Mouse (Mus musculus) neural tube, embryonic 13.5 days (tissue): ENCODE measurements around the gene Apoa5. TPM values are rescaled to one million over a fixed set of nuclear protein-coding genes. Genes with fewer than 3 reads are reported as not detected.

Experiments used
- ATAC-seq: fragments of 200-750 bp; cut with Nextera tagmentation; 2 replicates; pipeline ENCODE4 v1.8.0; 2017; ENCODE audit warnings: low read depth, mild to moderate bottlenecking, moderate TSS enrichment, moderate library complexity
- H3K27ac ChIP-seq: fragments of 300-500 bp; sonication (generic); replicated peaks from 2 replicates; pipeline ENCODE4 v1.5.1; 2015; ENCODE audit warnings: moderate library complexity, mild to moderate bottlenecking, inconsistent platforms
- H3K27me3 ChIP-seq: fragments of 300-500 bp; sonication (generic); 2 replicates; pipeline ENCODE4 v1.6.1; 2015; ENCODE audit warnings: mild to moderate bottlenecking, inconsistent platforms
- H3K36me3 ChIP-seq: fragments of 300-500 bp; sonication (generic); 2 replicates; pipeline ENCODE4 v1.6.1; 2015; ENCODE audit warnings: mild to moderate bottlenecking, inconsistent platforms
- H3K4me1 ChIP-seq: fragments of 300-500 bp; sonication (generic); replicated peaks from 2 replicates; pipeline ENCODE4 v1.6.1; 2015; ENCODE audit warnings: inconsistent platforms
- H3K4me2 ChIP-seq: fragments of 300-500 bp; sonication (generic); 2 replicates; pipeline ENCODE4 v1.6.1; 2015; ENCODE audit warnings: inconsistent platforms, mild to moderate bottlenecking, moderate library complexity
- H3K4me3 ChIP-seq: fragments of 300-500 bp; sonication (generic); 2 replicates; pipeline ENCODE4 v1.5.1; 2015; ENCODE audit warnings: mild to moderate bottlenecking, inconsistent platforms
- H3K9ac ChIP-seq: fragments of 300-500 bp; sonication (generic); 2 replicates; pipeline ENCODE4 v1.6.1; 2015; ENCODE audit warnings: moderate library complexity, mild to moderate bottlenecking, inconsistent platforms
- H3K9me3 ChIP-seq: fragments of 300-500 bp; sonication (generic); 2 replicates; pipeline ENCODE4 v1.6.1; 2016; ENCODE audit warnings: inconsistent platforms
- WGBS: fragments of 180-500 bp; shearing (Covaris S2); methylation state at CpG from one replicate; pipeline ENCODE4 v1.1.7; 2015; 5-methylcytosine and 5-hydroxymethylcytosine counted together
- polyA plus RNA-seq: library from polyadenylated mRNA; unstranded; fragments of >200 nt; fragmentation: Nextera tagmentation; extraction: Ambion mirVana; gene quantifications from 2 replicates; pipeline ENCODE4 v1.2.1, GENCODE M21; 2015

Apoa5 gene
- not detected in 2 replicates for polyA plus RNA-seq

DNA sequence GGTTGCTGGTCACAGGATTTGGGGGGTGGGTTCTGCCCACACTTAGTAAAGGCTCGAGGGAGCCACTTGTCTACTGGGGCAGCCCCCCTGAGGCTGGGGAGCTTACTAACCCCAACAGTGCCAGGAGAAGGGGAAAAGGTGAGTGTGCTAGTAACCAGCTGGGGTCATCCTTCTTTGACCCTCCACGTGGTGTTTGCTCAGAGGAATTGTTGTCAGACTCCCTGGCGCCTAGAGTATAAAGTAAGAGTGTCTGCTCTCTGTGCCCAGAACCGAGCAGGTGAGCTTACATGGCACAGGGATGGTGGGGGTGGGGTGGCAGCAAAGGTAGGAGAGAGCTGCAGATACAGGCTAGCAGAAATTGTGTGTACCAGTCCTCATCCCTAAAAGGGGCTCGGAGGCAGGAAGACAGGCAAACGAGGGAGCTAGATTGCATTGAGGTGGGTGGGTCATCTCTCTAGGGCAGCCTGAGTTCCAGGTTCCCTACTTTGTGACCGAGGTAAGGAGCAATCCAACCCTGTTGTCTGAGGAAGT, at the start of gene Apoa5:
Gene Apoa5 (plus strand): TSS at position 291 of the 531 bp plus-strand sequence.
- H3K9me3 ChIP-seq, result no peaks in the 10 kb centered on the region
- no peak within 1 kb of the TSS for H3K4me2 ChIP-seq
- H3K4me3 ChIP-seq, result no peak within 1 kb of the TSS
- peaks cover under 1% of the 10 kb centered on the region for H3K4me1 ChIP-seq
- 59% methylated on average over 7 of the region's 7 CpGs for WGBS
- no peaks in the 10 kb centered on the region for H3K36me3 ChIP-seq
- H3K9ac ChIP-seq, result no peak within 1 kb of the TSS
- H3K27ac ChIP-seq, result no peak within 1 kb of the TSS
- H3K27me3 ChIP-seq, result peaks cover 33% of the 10 kb centered on the region
- ATAC-seq, result no peak

- Histone ChIP-seq H3K36me3 (peaks cover 47% of the 10 kb centered on the region), H3K27me3 (no peaks in the 10 kb centered on the region), H3K4me1 (no peaks in the 10 kb centered on the region), H3K9me3 (no peaks in the 10 kb centered on the region), H3K4me2 (no peak overlapping the region), H3K27ac (no peak overlapping the region), H3K4me3 (no peak overlapping the region), H3K9ac (no peak overlapping the region)
- 88% methylated on average over 6 of the region's 6 CpGs for WGBS
- no peak for ATAC-seq
Observed at GRCm38 (mm10) chr9:46223090-46223489, 45.3 kb upstream of the Apoa5 start.

GRCm38 (mm10) chr9:46224101-46224500, 44.3 kb upstream of the Apoa5 start:
- WGBS, result 88% methylated on average over 3 of the region's 3 CpGs
- Histone ChIP-seq H3K4me1 (no peaks in the 10 kb centered on the region), H3K36me3 (peaks cover 44% of the 10 kb centered on the region), H3K4me3 (no peak overlapping the region), H3K27ac (no peak overlapping the region), H3K27me3 (no peaks in the 10 kb centered on the region), H3K9me3 (no peaks in the 10 kb centered on the region), H3K4me2 (no peak overlapping the region), H3K9ac (no peak overlapping the region)
- no peak for ATAC-seq

DNA sequence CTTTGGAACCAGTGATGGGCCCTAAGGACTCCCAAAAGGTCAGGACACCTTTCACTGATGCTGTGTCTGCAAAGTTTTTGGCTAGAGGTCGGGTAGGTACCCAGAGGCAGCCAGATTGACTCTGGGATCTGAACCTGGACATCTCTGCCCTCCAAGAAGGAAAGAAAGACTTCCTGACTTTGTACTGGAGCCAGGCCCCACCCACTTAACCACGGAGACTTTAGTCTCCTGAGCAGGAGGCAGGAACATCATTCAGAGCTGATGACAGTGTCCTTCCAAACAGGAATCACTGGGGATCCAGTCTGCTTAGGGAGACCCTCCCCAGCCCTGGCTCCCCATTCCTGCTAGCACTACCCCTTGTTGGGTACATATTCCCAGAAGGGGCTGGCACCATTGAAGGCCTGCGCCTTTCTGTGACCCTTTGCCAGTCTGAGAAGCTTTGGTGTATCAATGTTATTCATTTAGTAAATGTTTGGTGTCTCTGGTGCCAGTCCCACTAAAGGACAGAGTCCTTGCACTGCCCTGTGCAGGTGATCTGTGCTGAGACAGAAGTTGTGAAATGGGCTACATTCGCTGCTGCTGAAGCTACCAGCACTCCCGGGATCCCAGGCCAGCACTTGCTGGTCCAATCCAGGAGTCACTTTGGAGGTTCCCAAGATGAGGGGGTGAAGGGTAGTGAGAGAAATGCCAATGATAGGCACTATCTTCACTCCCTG, 43.3 kb upstream of the Apoa5 start:
- Histone ChIP-seq H3K9ac (no peak overlapping the region), H3K9me3 (no peaks in the 10 kb centered on the region), H3K4me2 (no peak overlapping the region), H3K36me3 (peaks cover 34% of the 10 kb centered on the region), H3K4me3 (no peak overlapping the region), H3K4me1 (no peaks in the 10 kb centered on the region; the same call in 1 of the 2 replicates), H3K27ac (no peak overlapping the region), H3K27me3 (no peaks in the 10 kb centered on the region)
- ATAC-seq, result no peak
- 65% methylated on average over 5 of the region's 5 CpGs for WGBS

DNA sequence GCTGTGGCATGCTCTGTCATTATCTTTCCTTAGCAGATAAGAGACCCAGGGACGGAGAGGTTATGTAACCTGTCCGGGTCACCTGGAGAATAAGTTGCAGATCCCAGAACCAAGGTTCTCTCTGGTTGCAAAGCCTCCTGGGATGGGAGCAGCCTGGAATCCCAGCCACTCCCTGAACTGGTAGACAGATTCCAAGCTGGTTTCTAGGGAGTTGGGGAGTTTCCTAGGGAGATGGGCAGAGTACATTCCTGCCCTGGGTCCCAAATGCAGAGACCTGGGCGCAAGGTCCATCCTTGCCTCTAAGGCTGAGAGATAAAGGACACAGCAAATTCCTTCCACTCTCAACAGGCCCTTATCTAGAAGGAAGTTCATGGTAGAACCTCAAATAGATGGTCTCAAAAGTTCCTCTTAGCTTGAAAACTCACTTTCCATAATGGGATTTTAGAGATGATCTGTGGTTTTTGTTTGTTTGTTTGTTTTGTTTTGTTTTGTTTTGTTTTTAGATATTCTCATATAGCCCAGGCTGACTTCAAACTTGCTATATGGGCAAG, 41.3 kb upstream of the Apoa5 start:
- Histone ChIP-seq H3K27me3 (peaks cover 5% of the 10 kb centered on the region; the same call in 1 of the 2 replicates), H3K4me2 (no peak overlapping the region), H3K9me3 (no peaks in the 10 kb centered on the region), H3K4me3 (no peak overlapping the region), H3K27ac (no peak overlapping the region), H3K4me1 (peaks cover 8% of the 10 kb centered on the region), H3K9ac (no peak overlapping the region), H3K36me3 (peaks cover 14% of the 10 kb centered on the region)
- no peak for ATAC-seq
- 85% methylated on average over 3 of the region's 3 CpGs for WGBS

GRCm38 (mm10) chr9:46228491-46228890, 39.9 kb upstream of the Apoa5 start, which contains the start of gene Apoa1:
TSS of gene Apoa1 (plus strand) at chr9:46228580.
- ATAC-seq, result no peak
- Histone ChIP-seq H3K36me3 (peaks cover 1% of the 10 kb centered on the region; the same call in 1 of the 2 replicates), H3K27me3 (peaks cover 5% of the 10 kb centered on the region; the same call in 1 of the 2 replicates), H3K9ac (no peak within 1 kb of the TSS), H3K4me1 (peaks cover 8% of the 10 kb centered on the region), H3K4me2 (no peak within 1 kb of the TSS), H3K27ac (no peak within 1 kb of the TSS), H3K9me3 (no peaks in the 10 kb centered on the region), H3K4me3 (no peak within 1 kb of the TSS)
- 71% methylated on average over 9 of the region's 9 CpGs for WGBS

DNA sequence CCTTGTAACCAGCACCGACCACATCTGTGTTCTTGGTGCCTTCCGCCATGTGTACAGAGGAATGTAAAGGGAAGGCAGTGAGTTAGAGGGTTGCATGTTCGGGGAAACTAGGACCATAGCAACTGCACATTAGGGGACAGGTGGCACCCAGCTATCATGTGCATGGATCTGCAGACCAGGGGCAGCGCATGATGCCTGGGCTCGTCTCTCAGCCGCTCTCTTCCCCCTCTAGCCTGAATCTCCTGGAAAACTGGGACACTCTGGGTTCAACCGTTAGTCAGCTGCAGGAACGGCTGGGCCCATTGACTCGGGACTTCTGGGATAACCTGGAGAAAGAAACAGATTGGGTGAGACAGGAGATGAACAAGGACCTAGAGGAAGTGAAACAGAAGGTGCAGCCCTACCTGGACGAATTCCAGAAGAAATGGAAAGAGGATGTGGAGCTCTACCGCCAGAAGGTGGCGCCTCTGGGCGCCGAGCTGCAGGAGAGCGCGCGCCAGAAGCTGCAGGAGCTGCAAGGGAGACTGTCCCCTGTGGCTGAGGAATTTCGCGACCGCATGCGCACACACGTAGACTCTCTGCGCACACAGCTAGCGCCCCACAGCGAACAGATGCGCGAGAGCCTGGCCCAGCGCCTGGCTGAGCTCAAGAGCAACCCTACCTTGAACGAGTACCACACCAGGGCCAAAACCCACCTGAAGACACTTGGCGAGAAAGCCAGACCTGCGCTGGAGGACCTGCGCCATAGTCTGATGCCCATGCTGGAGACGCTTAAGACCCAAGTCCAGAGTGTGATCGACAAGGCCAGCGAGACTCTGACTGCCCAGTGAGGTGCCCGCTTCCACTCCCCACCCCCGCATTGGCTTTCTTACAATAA, 38.6 kb upstream of the Apoa5 start:
- peak; percentile 97 for ATAC-seq
- 16% methylated on average over 37 of the region's 37 CpGs for WGBS
- H3K27me3 ChIP-seq, result peaks cover 5% of the 10 kb centered on the region; the same call in 1 of the 2 replicates
- H3K9me3 ChIP-seq, result no peaks in the 10 kb centered on the region
- H3K4me2 ChIP-seq, result peak overlapping the region; percentile 56
- H3K27ac ChIP-seq, result 0 out of 2 replicates have a peak overlapping the region, but pooled peaks have one; percentile 0
- H3K4me3 ChIP-seq, result peak overlapping the region; percentile 36
- peak overlapping the region; percentile 60 for H3K9ac ChIP-seq
- H3K4me1 ChIP-seq, result peaks cover 8% of the 10 kb centered on the region
- H3K36me3 ChIP-seq, result no peaks in the 10 kb centered on the region

GRCm38 (mm10) chr9:46230450-46230975, 37.9 kb upstream of the Apoa5 start:
- WGBS, result 13% methylated on average over 13 of the region's 13 CpGs

GRCm38 (mm10) chr9:46235196-46235595, 33.2 kb upstream of the Apoa5 start:
- no peak overlapping the region for H3K9ac ChIP-seq
- H3K4me2 ChIP-seq, result no peak overlapping the region
- peaks cover 8% of the 10 kb centered on the region; the same call in 1 of the 2 replicates for H3K4me1 ChIP-seq
- ATAC-seq, result no peak
- H3K9me3 ChIP-seq, result no peaks in the 10 kb centered on the region
- H3K36me3 ChIP-seq, result no peaks in the 10 kb centered on the region
- no peak overlapping the region for H3K27ac ChIP-seq
- WGBS, result 87% methylated on average over 6 of the region's 6 CpGs
- H3K27me3 ChIP-seq, result peaks cover 5% of the 10 kb centered on the region; the same call in 1 of the 2 replicates
- H3K4me3 ChIP-seq, result no peak overlapping the region

More at GRCm38 (mm10) chr9:46230450-46230975, 37.9 kb upstream of the Apoa5 start:
- Histone ChIP-seq H3K27me3 (peaks cover 5% of the 10 kb centered on the region; the same call in 1 of the 2 replicates), H3K4me1 (peaks cover 8% of the 10 kb centered on the region), H3K36me3 (no peaks in the 10 kb centered on the region), H3K27ac (0 out of 2 replicates have a peak overlapping the region, but pooled peaks have one; percentile 0), H3K9me3 (no peaks in the 10 kb centered on the region), H3K4me3 (peak overlapping the region; percentile 36), H3K9ac (peak overlapping the region; percentile 60), H3K4me2 (peak overlapping the region; percentile 56)
- ATAC-seq, result peak; percentile 49

DNA sequence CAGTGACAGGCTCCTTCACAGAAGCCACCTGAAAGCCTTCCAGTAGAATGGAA, 33.0 kb upstream of the Apoa5 start, which contains the start of gene Apoc3:
Gene Apoc3 (minus strand): TSS at position 41 of the 53 bp plus-strand sequence.
- no peak for ATAC-seq
- H3K27ac ChIP-seq, result no peak within 1 kb of the TSS
- peaks cover 6% of the 10 kb centered on the region; the same call in 1 of the 2 replicates for H3K4me1 ChIP-seq
- no peak within 1 kb of the TSS for H3K9ac ChIP-seq
- H3K4me3 ChIP-seq, result no peak within 1 kb of the TSS
- no peak within 1 kb of the TSS for H3K4me2 ChIP-seq
- H3K27me3 ChIP-seq, result peaks cover 5% of the 10 kb centered on the region; the same call in 1 of the 2 replicates
- H3K9me3 ChIP-seq, result no peaks in the 10 kb centered on the region
- H3K36me3 ChIP-seq, result no peaks in the 10 kb centered on the region

DNA sequence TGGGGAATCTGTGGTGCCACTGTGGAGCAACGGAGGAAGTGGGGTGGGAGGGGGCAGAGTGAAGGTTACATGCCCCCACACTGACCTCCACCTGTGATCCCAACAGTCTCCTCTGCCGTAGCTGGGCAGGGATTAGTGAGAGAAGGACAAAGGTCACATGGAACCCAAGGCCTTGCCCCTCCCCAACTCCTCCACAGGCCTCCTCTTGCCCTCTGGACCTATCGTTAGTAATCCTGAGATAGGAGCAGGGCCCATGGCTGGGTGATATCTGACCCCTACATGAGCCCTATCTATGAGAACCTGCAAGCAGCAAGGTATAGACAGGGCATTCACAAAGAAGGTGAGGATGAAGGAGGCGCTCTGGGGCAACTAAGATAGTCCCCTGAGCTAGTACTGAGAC, 32.8 kb upstream of the Apoa5 start:
- Histone ChIP-seq H3K27ac (no peak overlapping the region), H3K4me1 (peaks cover 4% of the 10 kb centered on the region; the same call in 1 of the 2 replicates), H3K4me2 (no peak overlapping the region), H3K4me3 (no peak overlapping the region), H3K27me3 (peaks cover 5% of the 10 kb centered on the region; the same call in 1 of the 2 replicates), H3K9me3 (no peaks in the 10 kb centered on the region), H3K36me3 (no peaks in the 10 kb centered on the region), H3K9ac (no peak overlapping the region)
- no peak for ATAC-seq
- 76% methylated on average over 4 of the region's 4 CpGs for WGBS

- Histone ChIP-seq H3K36me3 (no peaks in the 10 kb centered on the region), H3K9ac (no peak overlapping the region), H3K4me2 (no peak overlapping the region), H3K27me3 (no peaks in the 10 kb centered on the region), H3K4me1 (no peaks in the 10 kb centered on the region), H3K4me3 (no peak overlapping the region), H3K9me3 (no peaks in the 10 kb centered on the region), H3K27ac (no peak overlapping the region)
- WGBS, result 90% methylated on average over 7 of the region's 7 CpGs
- no peak for ATAC-seq
Observed at GRCm38 (mm10) chr9:46238850-46239249, 29.6 kb upstream of the Apoa5 start.
